Comparison of ENCODE assay signal across 8 mouse cellular contexts in genomic region chr12:12941661-12942363, GRCm38 (mm10). TPM values are rescaled to one million over a fixed set of nuclear protein-coding genes. Genes with fewer than 3 reads are reported as not detected.
DNase-seq lines count a peak whose midpoint lies in the region; ATAC-seq and TF ChIP-seq lines count a peak whose summit lies in the region.

Mycn (minus strand) TSS chr12:12941914.

- peak within 1 kb of the TSS; percentile 89 for H3K9ac ChIP-seq in limb, embryonic 13.5 days
- peak within 1 kb of the TSS; percentile 94 for H3K9ac ChIP-seq in midbrain, embryonic 16.5 days (ENCODE audit: low read depth, low read length)
- peak within 1 kb of the TSS; percentile 65 for H3K9ac ChIP-seq in stomach, postnatal 0 days (ENCODE audit: low read length)

- peak within 1 kb of the TSS; percentile 97 for H3K4me2 ChIP-seq in limb, embryonic 13.5 days (replicated peaks)
- peak within 1 kb of the TSS; percentile 90 for H3K4me2 ChIP-seq in midbrain, embryonic 16.5 days (ENCODE audit: low read length)
- H3K4me2 ChIP-seq in stomach, postnatal 0 days (replicated peaks; ENCODE audit: low read depth), result peak within 1 kb of the TSS; percentile 97

- no peaks in the 10 kb centered on the region for H3K9me3 ChIP-seq in limb, embryonic 13.5 days
- no peaks in the 10 kb centered on the region for H3K9me3 ChIP-seq in midbrain, embryonic 16.5 days (replicated peaks; ENCODE audit: control insufficient read depth, low read length, poor library complexity, severe bottlenecking)
- H3K9me3 ChIP-seq in stomach, postnatal 0 days (ENCODE audit: control insufficient read depth, low read length), result no peaks in the 10 kb centered on the region

- no peak for TF ChIP-seq CTCF in stomach, postnatal 0 days (IDR thresholded peaks at IDR 0.05; ENCODE audit: low read depth)

- H3K27me3 ChIP-seq in limb, embryonic 13.5 days, result peaks cover 9% of the 10 kb centered on the region; the same call in 1 of the 2 replicates
- no peaks in the 10 kb centered on the region for H3K27me3 ChIP-seq in midbrain, embryonic 16.5 days (ENCODE audit: control insufficient read depth, insufficient read depth, low read depth, low read length)
- no peaks in the 10 kb centered on the region for H3K27me3 ChIP-seq in stomach, postnatal 0 days (ENCODE audit: control insufficient read depth, insufficient read depth, low read length)

- 2% methylated on average over 38 of the region's 38 CpGs for WGBS in limb, embryonic 13.5 days
- WGBS in midbrain, embryonic 16.5 days, result under 1% methylated on average over 36 of the region's 38 CpGs
- under 1% methylated on average over 36 of the region's 38 CpGs for WGBS in stomach, postnatal 0 days

- peaks cover 45% of the 10 kb centered on the region for H3K4me1 ChIP-seq in limb, embryonic 13.5 days
- H3K4me1 ChIP-seq in midbrain, embryonic 16.5 days (ENCODE audit: control insufficient read depth, insufficient read depth, low read length), result peaks cover 11% of the 10 kb centered on the region
- no peaks in the 10 kb centered on the region; the same call in none of the 2 replicates for H3K4me1 ChIP-seq in stomach, postnatal 0 days (replicated peaks; ENCODE audit: control insufficient read depth, insufficient read depth)

- peak; percentile 71 for ATAC-seq in limb, embryonic 13.5 days (ENCODE audit: low FRiP score, low read depth)
- ATAC-seq in midbrain, embryonic 16.5 days, result peak; percentile 78
- ATAC-seq in stomach, postnatal 0 days (ENCODE audit: low FRiP score, low TSS enrichment), result peak; percentile 55

- H3K4me3 ChIP-seq in limb, embryonic 13.5 days, result peak within 1 kb of the TSS; percentile 78
- H3K4me3 ChIP-seq in midbrain, embryonic 16.5 days (ENCODE audit: low read depth, low read length), result peak within 1 kb of the TSS; percentile 73
- peak within 1 kb of the TSS; percentile 68 for H3K4me3 ChIP-seq in stomach, postnatal 0 days (ENCODE audit: low read depth, low read length)

- TF ChIP-seq EP300 in stomach, postnatal 0 days (optimal IDR thresholded peaks at IDR 0.05), result no peak

- peaks cover 5% of the 10 kb centered on the region for H3K36me3 ChIP-seq in limb, embryonic 13.5 days
- peaks cover 5% of the 10 kb centered on the region for H3K36me3 ChIP-seq in midbrain, embryonic 16.5 days (ENCODE audit: control insufficient read depth, insufficient read depth, low read length)
- H3K36me3 ChIP-seq in stomach, postnatal 0 days (ENCODE audit: control insufficient read depth, insufficient read depth, low read length), result no peaks in the 10 kb centered on the region

- peak; percentile 31 for DNase-seq in cerebellum, adult 18-20 months
- DNase-seq in cerebellum, adult 11 months, result no peak
- peak; percentile 94 for DNase-seq in embryo, embryonic 9.5 days (ENCODE audit: extremely low spot score)
- peak; percentile 84 to 86 for DNase-seq in heart, adult 18-20 months
- peak; percentile 71 for DNase-seq in kidney, adult 18-20 months
- DNase-seq in stomach, postnatal 0 days (ENCODE audit: low spot score), result peak; percentile 86

- peak within 1 kb of the TSS; percentile 90 for H3K27ac ChIP-seq in limb, embryonic 13.5 days
- peak within 1 kb of the TSS; percentile 97 for H3K27ac ChIP-seq in midbrain, embryonic 16.5 days (ENCODE audit: low read length)
- H3K27ac ChIP-seq in stomach, postnatal 0 days (replicated peaks), result peak within 1 kb of the TSS; percentile 63

RNA-seq across cellular contexts. Expression of gene Mycn, which starts in this region (rescaled TPM):
- total RNA-seq in heart, adult 18-20 months (2021), result 1 to 10 TPM in 1 of 2 experiments, under 1 TPM in 1; 0.62 to 2.0 TPM
- polyA plus RNA-seq in limb, embryonic 13.5 days (2015; fragmentation: Nextera tagmentation; extraction: Ambion mirVana), result 47.8 and 51.1 TPM in 2 replicates
- 56.2 and 66.4 TPM in 2 replicates for polyA plus RNA-seq in midbrain, embryonic 16.5 days (2015; fragmentation: Nextera tagmentation; extraction: Ambion mirVana)
- polyA plus RNA-seq in stomach, postnatal 0 days (2015; fragmentation: Nextera tagmentation; extraction: Ambion mirVana), result 14.0 TPM in 2 replicates
